Mouse (Mus musculus): ENCODE measurements around the gene Rnf26.

The Rnf26 gene

GRCm38 (mm10) chr9:44113105-44113789, at the start of gene Rnf26, which contains the start of gene Gm49380:
Rnf26 (minus strand) TSS chr9:44113517.
Gm49380 (minus strand) TSS chr9:44113500.
- peak; percentile 89 to 93 for DNase-seq (ENCODE audit: low spot score in 2 of 2)

GRCm38 (mm10) chr9:44159886-44160285, 46.6 kb upstream of the Rnf26 start:
- DNase-seq (ENCODE audit: low spot score in 2 of 2) = no peak

- DNase-seq (ENCODE audit: low spot score in 2 of 2) = no peak
Observed at GRCm38 (mm10) chr9:44147290-44147689, 34.0 kb upstream of the Rnf26 start.

- no peak for DNase-seq (ENCODE audit: low spot score in 2 of 2)
Observed at GRCm38 (mm10) chr9:44144718-44145060, 31.4 kb upstream of the Rnf26 start.

GRCm38 (mm10) chr9:44144023-44144717, 30.9 kb upstream of the Rnf26 start:
- no peak for DNase-seq (ENCODE audit: low spot score in 2 of 2)

GRCm38 (mm10) chr9:44143421-44143820, 30.1 kb upstream of the Rnf26 start:
- no peak for DNase-seq (ENCODE audit: low spot score in 2 of 2)

- DNase-seq (ENCODE audit: low spot score in 2 of 2) = no peak
Observed at GRCm38 (mm10) chr9:44141951-44142350, 28.6 kb upstream of the Rnf26 start.

GRCm38 (mm10) chr9:44137846-44138245, 24.5 kb upstream of the Rnf26 start:
- no peak for DNase-seq (ENCODE audit: low spot score in 2 of 2)

- no peak for DNase-seq (ENCODE audit: low spot score in 2 of 2)
Observed at GRCm38 (mm10) chr9:44135731-44136411, 22.6 kb upstream of the Rnf26 start.

- no peak for DNase-seq (ENCODE audit: low spot score in 2 of 2)
Observed at GRCm38 (mm10) chr9:44134851-44135730, 21.8 kb upstream of the Rnf26 start.

- no peak for DNase-seq (ENCODE audit: low spot score in 2 of 2)
Observed at GRCm38 (mm10) chr9:44134101-44134850, 21.0 kb upstream of the Rnf26 start, which contains the start of gene Mcam. Mcam (plus strand) TSS chr9:44134469.

GRCm38 (mm10) chr9:44133287-44133686, 20.0 kb upstream of the Rnf26 start:
- no peak for DNase-seq (ENCODE audit: low spot score in 2 of 2)

GRCm38 (mm10) chr9:44132200-44132599, 18.9 kb upstream of the Rnf26 start:
- no peak for DNase-seq (ENCODE audit: low spot score in 2 of 2)

GRCm38 (mm10) chr9:44131276-44131590, 17.9 kb upstream of the Rnf26 start:
- no peak for DNase-seq (ENCODE audit: low spot score in 2 of 2)

- DNase-seq (ENCODE audit: low spot score in 2 of 2) = no peak
Observed at GRCm38 (mm10) chr9:44130581-44131275, 17.4 kb upstream of the Rnf26 start.

- peak; percentile 29 to 43 for DNase-seq (ENCODE audit: low spot score in 2 of 2)
Observed at GRCm38 (mm10) chr9:44130034-44130433, 16.7 kb upstream of the Rnf26 start.

- no peak for DNase-seq (ENCODE audit: low spot score in 2 of 2)
Observed at GRCm38 (mm10) chr9:44129633-44130032, 16.3 kb upstream of the Rnf26 start.

- no peak for DNase-seq (ENCODE audit: low spot score in 2 of 2)
Observed at GRCm38 (mm10) chr9:44127351-44127801, 14.1 kb upstream of the Rnf26 start.

- DNase-seq (ENCODE audit: low spot score in 2 of 2) = no peak
Observed at GRCm38 (mm10) chr9:44126746-44127145, 13.4 kb upstream of the Rnf26 start.
